Mouse (Mus musculus): ENCODE data around the gene Loxl1.
"Not testable (repeated sequence)": the region's sequence is repeated elsewhere in the genome, so short reads cannot be mapped to it uniquely, and the experiment has no call there.

Gene Loxl1

DNA sequence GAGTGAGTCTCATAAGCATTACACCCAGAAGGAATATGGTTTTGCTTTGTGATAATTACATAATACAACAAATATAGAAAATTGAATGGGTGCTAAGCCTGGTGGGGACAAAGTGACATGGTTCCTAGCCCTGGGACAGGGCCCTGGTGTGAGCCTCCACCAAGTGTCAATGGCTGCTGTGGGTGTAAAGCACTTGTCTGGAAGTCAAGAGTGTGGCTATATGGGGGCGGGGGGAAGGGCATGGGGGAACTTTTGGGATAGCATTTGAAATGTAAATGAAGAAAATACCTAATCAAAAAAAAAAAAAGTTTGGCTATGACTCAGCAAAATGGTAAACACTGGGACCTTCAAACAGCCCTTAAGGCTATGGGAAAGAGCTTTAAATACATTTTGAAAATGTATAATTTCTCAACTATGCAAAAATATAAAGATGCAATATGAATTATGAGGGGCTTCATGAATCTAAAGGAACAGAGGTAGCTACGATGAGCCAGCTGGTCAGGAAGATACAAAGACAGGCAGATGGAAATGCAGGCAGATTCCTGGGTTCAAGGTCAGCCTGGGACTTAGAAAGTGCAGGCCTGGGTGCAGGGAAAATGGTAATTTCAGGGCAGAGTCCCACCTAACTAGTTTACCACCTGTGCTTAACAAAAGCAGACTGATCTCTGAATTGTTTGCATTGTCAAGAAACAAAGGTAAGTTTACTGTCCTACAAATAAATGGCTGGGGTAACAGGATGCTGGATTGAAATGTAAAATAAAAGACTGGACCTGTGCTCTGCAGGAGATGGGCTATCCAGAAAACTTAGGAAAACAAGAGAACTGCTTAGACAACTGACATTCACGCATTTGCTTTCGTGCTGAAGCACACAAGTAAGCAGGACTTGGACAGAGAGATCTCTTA is 33.9 kb downstream of the Loxl1 start:
- DNase-seq (ENCODE audit: inconsistent ontology term), result no peak

DNA sequence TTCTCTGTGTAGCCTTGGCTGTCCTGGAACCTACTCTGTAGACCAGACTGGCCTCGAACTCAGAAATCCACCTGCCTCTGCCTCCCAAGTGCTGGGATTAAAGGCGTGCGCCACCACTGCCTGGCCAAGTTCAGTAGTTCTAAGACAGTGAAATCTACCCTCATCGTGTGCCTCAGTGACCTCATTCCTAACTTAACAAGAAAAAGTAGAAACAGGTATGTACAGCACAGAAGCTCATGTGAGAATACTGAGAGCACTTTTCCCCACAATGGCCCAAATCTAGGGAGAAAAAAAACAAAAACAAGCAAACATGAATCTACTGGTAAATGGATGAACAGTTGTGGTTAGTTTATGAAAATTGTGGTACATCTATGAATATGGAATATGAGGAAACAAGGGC is 34.7 kb downstream of the Loxl1 start:
- no peak for DNase-seq (ENCODE audit: inconsistent ontology term)

DNA sequence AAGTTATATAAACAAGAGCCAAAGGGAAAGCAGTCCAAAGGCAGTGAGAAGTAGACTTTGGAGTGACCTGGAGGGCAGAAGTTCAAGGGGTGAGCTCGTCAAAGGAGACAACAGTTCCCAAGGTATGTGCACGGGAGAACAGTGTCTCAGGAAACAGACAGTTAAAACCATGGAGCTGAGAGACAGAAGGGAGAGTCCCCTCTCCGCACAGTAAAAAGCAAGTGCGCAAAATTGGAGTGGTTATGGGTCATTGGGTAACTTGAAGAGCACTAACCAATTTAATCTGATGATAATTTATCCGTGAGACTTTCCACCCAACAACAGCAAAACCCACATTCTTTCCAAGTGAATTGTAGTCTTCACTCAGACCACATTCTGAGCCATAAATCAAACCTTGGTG is 36.6 kb downstream of the Loxl1 start:
- DNase-seq (ENCODE audit: inconsistent ontology term), result peak; percentile 34

DNA sequence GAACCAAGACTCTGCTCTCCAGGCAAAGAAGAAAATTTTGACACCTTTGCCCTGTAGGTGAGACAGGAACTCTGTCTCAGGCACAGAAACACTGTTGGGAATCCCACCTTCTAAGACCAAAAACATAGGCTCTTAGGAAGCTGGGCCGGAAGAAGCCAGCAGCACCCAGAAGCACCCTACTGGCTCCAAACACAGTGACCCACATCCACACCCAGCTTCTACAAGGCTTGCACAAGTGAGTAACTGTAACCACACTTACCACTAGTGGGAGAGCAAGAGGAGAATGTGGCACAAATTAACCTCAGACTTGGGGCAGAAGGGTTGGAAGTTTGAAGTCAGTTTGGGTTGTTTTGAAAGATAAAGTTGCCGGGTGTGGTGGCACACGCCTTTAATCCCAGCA is 37.2 kb downstream of the Loxl1 start:
- DNase-seq (ENCODE audit: inconsistent ontology term), result no peak

DNA sequence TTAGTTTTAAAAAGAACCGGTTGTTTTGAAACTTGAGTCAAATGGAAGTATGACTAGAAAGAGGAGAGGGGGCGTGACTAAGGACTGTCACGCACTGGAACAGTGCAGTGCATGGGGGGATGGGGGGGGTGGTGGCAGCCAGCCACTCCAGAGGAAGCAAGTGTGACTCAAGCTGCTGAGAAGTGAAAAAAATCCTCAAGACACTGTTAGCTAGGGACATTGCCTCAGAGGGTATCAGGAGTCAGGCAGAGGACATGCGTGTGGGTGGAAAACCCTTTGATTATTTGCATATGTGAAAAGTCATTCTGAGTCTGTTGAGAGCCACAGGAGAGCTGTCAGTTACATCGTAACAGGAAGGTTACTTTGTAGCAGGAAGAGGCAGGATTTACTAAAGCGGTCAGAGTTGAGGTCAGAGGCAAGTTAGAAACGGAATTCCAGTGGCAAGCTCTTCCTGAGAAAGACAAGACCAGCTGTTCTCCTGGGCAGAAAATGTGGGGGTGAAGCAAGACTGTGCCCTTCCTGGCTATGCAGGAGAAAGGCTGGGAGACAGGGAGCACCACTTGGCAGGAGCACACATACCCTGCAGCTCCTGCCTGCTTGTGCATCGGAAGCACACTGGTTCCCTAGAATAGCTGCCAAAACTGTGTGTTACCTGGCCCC is 37.7 kb downstream of the Loxl1 start:
- DNase-seq (ENCODE audit: inconsistent ontology term), result peak; percentile 86

DNA sequence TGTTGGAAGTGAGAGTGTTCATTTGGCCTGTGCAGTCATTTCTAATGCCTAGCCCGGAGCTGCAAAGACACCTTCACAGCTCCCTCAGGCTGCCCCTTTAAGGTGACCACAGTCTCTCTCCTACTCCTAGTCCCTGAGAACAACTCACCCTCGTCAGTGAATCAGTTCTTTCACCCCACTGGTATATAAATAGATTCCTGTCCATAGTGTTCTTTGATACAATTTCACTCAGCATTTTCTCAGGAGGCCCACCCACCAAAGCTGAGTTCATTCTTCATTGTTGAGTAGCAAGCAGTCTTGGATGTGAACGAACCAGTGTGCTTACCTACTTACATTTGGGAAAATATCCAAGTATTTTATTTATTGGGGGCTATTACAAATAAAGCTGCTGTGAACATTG is 38.4 kb downstream of the Loxl1 start:
- DNase-seq (ENCODE audit: inconsistent ontology term), result no peak

DNA sequence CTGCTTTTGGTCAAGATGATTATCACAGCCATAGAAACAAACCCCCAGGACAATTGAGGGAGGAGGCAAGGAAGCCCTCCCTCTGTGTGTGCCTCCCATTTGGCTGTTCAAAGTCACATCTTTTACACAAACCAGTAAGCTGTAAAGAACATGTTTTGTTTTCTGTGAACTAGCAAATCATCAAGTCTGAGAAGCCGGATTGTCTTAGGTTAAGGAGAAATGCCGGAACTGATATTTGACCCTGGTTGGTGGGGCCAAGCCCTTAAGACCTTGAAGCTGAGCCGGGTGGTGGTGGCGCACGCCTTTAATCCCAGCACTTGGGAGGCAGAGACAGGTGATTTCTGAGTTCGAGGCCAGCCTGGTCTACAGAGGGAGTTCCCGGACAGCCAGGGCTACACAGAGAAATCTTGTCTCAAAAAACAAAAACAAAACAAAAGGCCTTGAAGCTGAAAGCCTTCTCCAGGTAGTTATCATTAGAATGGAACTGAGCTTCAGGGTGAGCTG is 38.8 kb downstream of the Loxl1 start:
- no peak for DNase-seq (ENCODE audit: inconsistent ontology term)

DNA sequence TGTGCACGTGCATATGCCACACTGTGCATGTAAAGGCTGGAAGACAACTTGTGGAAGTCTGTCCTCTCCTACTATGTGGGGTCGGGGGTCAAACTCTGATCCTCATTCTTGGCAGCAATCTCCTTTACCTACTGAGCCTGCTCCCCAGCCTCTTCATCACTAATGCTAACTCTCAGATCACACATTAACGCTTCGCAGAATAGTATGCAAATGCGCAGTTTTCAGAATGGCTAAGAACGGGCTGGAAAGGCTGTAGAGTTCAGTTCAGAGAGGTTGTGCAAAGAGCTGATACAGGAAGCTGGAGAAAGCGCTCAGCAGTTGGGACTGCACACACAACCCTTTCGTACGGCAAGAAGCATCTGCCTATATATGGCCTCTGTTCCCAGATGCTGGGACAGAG is 40.1 kb downstream of the Loxl1 start:
- DNase-seq (ENCODE audit: inconsistent ontology term), result no peak

DNA sequence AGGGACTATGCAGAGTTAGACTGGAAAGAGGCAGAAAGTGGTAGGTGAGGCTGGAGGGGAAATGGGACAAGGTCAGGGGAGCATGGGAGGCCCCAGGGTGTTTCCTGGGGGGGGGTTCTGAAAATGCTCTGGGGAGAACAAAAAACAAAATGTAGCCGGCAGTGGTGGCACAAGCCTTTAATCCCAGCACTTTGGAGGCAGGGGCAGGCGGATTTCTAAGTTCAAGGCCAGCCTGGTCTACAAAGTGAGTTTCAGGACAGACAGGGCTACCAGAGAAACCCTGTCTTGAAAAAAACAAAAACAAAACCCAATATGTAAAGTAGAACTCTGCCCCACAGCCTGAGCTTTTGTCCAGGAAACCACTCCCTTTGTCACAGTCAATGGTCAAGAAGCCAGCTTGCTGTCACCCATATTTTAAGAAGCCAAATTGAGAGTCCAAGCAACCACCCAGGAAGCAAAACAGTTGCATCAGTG is 40.9 kb downstream of the Loxl1 start:
- no peak for DNase-seq (ENCODE audit: inconsistent ontology term)

DNA sequence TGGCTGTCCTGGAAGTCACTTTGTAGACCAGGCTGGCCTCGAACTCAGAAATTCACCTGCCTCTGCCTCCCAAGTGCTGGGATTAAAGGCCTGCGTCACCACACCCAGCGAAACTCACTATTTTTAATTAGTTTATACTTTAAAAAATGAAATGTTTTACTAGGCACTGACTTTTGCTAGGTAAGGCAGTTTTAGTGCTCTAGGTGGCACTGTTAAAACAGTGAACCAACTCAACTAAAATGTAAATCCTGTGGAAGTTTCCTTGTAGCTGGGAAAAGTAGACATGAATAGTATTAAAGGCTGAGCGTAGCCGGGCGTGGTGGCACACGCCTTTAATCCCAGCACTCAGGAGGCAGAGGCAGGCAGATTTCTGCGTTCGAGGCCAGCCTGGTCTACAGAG is 41.4 kb downstream of the Loxl1 start:
- DNase-seq (ENCODE audit: inconsistent ontology term), result not testable (repeated sequence)

DNA sequence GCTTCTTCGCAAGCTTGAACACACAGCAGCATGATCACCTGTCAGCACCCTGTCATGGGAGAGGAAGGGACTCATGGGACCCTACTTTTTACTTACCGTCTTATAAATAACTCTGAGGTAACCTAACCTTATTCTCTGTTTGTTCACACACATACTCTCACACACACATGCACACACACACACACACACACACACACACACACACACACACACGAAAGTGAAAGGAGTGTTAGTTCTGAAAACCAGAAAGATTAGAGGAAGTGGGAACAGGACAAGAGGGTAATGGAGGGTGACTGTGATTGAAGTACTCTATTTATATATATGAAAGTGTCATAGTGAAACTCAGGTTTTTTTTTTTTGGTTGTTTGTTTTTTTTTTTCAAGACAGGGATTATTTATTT is 41.9 kb downstream of the Loxl1 start:
- no peak for DNase-seq (ENCODE audit: inconsistent ontology term)

DNA sequence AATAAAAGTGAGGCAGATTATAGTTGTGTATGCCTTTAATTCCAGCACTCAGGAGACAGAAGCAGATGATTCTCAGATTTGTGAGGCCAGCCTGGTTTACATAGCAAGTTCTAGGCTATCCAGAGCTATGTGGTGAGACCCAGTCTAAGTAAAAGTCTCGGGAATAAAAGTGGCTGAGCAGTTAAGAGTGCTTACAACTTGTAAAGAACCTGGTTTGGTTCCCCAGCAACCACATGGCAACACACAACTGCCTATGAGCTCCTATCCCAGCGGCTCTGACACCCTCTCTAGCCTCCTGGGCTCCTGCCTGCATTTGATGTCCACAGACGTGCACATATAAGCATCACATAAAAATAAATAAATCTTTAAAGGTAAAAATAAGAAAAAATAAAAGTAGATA is 42.9 kb downstream of the Loxl1 start:
- no peak for DNase-seq (ENCODE audit: inconsistent ontology term)

DNA sequence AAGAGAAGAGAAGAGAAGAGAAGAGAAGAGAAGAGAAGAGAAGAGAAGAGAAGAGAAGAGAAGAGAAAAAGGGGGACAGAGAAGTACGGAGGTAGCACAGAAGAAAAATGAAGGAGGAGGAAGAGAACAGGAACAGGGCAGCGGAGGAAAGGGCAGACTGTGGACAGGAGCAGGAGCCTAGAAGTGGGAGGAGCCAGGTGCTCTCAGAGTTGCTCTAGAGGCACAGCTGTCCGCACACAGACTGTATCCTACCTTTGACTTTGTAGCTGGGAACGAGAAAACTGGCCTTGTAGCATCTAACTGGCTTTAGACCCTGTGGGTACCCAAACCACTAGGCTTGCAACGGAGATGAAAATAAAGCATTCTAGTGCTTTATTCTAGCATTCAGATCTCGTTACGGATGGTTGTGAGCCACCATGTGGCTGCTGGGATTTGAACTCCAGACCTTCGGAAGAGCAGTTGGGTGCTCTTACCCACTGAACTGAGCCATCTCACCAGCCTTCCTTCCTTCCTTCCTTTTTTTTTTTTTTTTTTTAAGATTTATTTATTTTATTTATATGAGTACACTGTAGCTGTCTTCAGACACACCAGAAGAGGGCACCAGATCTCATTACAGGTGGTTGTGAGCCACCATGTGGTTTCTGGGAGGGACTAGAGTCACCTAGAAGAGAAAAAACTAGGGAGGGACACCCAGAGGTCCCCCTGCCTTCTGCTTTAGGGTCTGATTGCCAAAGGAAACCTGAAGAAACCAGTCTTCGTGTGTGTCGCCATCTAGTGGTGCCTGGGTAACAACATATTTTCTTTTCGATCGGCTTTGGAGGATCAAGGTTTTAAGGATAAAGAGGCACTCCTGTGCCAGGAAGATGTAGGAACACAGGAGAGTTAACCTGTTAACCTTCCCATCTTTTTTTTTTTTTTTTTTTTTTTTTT is 44.3 kb downstream of the Loxl1 start:
- no peak for DNase-seq (ENCODE audit: inconsistent ontology term)

DNA sequence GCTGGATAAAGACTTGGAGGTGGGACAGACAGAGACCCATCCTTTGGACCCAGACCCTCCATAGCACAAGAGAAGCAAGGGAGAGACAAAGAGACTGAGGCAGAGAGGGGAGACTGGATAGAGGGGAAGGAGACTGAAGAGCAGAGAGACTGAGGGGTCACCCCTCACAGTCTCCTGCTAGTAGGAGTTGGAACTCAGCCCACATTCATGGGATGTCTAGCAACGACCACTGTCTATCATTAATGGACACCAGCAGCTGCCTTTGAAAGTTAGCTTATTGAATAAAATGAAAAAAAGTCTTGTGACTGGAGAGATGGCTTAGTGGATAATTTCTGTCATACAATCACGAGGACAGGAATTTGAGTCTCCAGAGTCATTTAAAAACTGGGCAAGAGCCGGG is 45.9 kb downstream of the Loxl1 start:
- no peak for DNase-seq (ENCODE audit: inconsistent ontology term)

DNA sequence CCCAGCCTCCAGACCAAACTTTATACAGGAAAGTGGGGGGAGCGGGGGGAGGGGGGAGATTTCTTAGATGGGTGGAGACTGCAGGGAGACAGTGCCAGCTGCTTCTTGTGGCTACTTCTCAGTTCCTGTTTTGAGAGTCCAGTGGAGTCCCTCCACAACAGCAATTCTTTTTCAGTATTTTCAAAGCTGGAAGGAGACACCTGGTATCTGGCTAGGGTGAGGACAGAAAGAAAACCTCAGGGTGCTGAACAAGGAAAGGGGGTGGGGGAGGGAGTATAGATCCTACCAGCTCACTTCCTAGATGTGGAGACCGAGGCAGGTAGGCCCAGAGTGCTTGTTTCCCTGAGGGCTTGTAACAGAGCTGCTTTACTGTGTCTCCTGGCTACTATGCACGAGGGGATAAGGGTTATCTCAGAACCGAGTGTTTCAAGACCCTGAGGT is 46.4 kb downstream of the Loxl1 start:
- DNase-seq (ENCODE audit: inconsistent ontology term), result no peak

DNA sequence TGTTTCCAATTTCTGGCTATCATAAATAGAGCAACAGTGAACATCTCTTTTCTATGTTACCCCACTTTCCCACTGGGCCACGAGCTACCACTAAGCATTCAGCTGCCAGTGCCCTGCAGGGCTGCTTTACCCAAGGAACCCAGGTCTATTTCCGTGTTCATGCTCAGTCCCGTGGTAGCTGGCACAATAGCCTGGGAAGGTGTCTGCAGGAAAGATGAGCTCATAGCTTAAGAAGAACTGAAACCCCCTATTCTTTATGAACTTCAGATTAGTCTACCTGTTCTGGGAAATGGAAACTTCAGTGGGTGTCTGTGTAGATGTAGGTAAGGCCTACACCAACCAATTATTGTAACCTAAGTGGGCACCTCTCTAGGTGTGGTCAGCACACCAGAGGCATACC is 47.6 kb downstream of the Loxl1 start:
- DNase-seq (ENCODE audit: inconsistent ontology term), result no peak

DNA sequence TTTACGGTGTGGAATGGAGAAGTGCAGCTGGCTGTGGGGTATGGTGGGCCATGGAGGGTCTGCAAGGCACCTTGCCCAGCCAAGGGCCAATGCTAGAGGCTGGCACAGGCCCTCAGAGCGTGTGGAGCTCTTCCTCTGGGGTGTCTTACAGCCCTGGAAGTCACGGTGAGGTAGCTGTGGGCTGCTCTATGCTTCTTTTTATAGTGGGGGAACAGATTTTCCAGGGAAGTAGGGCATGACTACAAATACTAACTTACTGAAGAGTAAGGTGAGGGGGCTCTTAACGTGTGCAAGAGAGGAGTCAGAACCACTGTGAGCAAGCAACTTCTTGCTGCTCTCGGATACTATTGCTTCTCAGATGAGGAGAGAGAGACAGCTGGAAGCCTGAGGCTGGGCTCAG is 50.5 kb downstream of the Loxl1 start:
- DNase-seq (ENCODE audit: inconsistent ontology term), result no peak

DNA sequence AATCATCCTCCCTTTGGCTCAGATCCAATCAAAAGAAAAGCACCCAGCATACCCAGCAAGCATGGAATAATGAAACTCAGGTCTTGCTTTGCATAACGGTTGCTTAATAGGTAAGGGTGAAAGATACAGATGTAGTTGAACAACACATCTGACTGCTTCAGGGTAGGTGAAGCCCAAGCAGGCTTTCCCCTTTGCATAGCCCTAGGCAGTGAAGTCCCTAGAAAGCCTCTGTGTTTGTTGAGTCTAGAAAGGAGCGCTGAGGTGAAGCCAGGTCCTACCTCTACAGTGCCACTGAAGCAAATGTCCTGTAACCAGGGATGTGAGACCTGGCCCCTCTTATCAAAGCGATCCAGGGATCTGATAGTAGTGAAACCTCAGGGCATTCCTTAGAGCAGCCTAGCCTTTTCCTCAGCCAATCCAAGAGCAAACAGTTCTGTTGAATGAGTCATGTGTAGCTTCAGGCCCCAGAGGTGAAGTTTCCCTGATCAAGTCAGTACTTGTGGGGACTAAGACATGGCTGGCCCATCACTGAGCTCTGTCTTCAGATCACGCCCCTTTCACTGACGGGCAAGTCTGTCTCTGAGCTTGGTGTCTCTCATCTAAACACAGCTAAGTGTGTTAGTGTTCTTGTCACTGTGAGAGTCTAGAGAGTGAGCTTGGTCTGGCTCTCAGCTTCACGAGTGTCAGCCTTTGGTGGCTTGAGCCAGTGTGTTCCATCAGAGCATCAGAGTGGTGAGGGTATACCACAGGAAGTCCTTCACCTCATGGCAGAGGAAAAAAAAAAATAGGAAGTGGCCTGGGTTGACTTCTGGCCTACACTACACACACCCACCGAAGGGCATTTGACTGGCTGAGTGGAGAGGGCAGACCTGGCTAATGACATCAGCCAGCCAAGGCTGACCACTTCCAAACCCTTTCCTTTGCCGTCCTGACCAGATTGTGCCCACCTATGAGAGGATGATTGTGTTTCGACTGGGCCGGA is 57.0 kb downstream of the Loxl1 start:
- no peak for DNase-seq (ENCODE audit: inconsistent ontology term)

DNA sequence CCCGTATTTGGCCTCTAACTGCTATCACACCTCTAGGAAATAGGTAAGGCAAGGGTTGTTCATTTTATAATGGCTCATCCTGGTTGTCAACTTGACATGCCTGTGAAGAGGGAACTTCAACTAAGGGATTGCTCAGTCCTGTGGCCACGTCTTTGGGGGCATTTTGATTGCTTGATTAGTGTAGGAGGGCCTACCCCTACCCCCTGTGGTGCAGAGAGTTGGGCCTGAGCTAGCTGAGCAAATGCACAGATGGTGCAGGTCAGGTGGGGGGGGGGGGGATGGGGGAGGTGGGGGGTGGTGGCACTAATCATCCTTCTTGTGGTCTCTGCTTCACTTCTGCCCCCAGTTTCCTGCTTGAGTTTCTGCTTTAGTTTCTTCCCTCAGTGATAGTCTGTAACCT is 57.9 kb downstream of the Loxl1 start:
- DNase-seq (ENCODE audit: inconsistent ontology term), result no peak

DNA sequence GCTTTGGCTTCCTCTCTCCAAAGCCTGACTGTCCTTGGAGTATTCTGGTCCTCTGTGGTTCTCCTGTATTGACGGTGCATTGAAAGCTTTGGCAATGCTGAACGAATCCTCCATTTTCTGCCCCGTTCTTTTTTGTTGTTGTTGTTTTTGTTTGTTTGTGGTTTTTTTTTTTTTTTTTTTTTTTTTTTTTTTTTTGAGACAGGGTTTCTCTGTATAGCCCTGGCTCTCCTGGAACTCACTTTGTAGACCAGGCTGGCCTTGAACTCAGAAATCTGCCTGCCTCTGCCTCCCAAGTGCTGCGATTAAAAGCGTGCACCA is 59.2 kb downstream of the Loxl1 start:
- DNase-seq (ENCODE audit: inconsistent ontology term), result not testable (repeated sequence)

All from Muller cell, postnatal 12 days (primary cell).